Mouse (Mus musculus): ENCODE measurements around the gene Plcd4. TPM values are rescaled to one million over a fixed set of nuclear protein-coding genes. Genes with fewer than 3 reads are reported as not detected.

The Plcd4 gene
- polyA plus RNA-seq, 2 experiments, result 0.43 to 0.99 TPM

- no peak overlapping the region for H3K4me2 ChIP-seq (replicated peaks; ENCODE audit: low read depth, low read length, severe bottlenecking)
- peaks cover 41% of the 10 kb centered on the region for H3K36me3 ChIP-seq (ENCODE audit: control insufficient read depth, insufficient read depth, low read length)
- no peak overlapping the region for H3K4me3 ChIP-seq (replicated peaks; ENCODE audit: low read length)
- WGBS, result 82% methylated on average over 3 of the region's 3 CpGs
- peaks cover 8% of the 10 kb centered on the region; the same call in 1 of the 2 replicates for H3K4me1 ChIP-seq (ENCODE audit: control insufficient read depth, insufficient read depth, low read length)
- no peak for TF ChIP-seq POLR2A (IDR thresholded peaks at IDR 0.05; ENCODE audit: borderline replicate concordance, extremely low read depth, insufficient read depth, insufficient read length)
- H3K9me3 ChIP-seq (ENCODE audit: control insufficient read depth, low read length), result no peaks in the 10 kb centered on the region
- H3K27me3 ChIP-seq (ENCODE audit: control insufficient read depth, insufficient read depth, low read length), result no peaks in the 10 kb centered on the region
- no peak overlapping the region for H3K27ac ChIP-seq (replicated peaks; ENCODE audit: low read depth, low read length)
- DNase-seq (ENCODE audit: low spot score), result no peak
- no peak overlapping the region for H3K9ac ChIP-seq (ENCODE audit: low read depth, low read length, severe bottlenecking)
- no peak for ATAC-seq (ENCODE audit: low FRiP score, low read depth)
These were observed 39.9 kb downstream of the Plcd4 start for GRCm38 (mm10) chr1:74582621-74583020.

GRCm38 (mm10) chr1:74584616-74585398, 42.1 kb downstream of the Plcd4 start:
- Histone ChIP-seq H3K36me3 (ENCODE audit: control insufficient read depth, insufficient read depth, low read length) (peaks cover 22% of the 10 kb centered on the region), H3K4me1 (ENCODE audit: control insufficient read depth, insufficient read depth, low read length) (peaks cover 12% of the 10 kb centered on the region; the same call in 1 of the 2 replicates), H3K27me3 (ENCODE audit: control insufficient read depth, insufficient read depth, low read length) (no peaks in the 10 kb centered on the region), H3K9ac (ENCODE audit: low read depth, low read length, severe bottlenecking) (no peak overlapping the region), H3K27ac (replicated peaks; ENCODE audit: low read depth, low read length) (no peak overlapping the region), H3K4me3 (replicated peaks; ENCODE audit: low read length) (no peak overlapping the region), H3K4me2 (replicated peaks; ENCODE audit: low read depth, low read length, severe bottlenecking) (no peak overlapping the region), H3K9me3 (ENCODE audit: control insufficient read depth, low read length) (no peaks in the 10 kb centered on the region)
- no peak for TF ChIP-seq POLR2A (IDR thresholded peaks at IDR 0.05; ENCODE audit: borderline replicate concordance, extremely low read depth, insufficient read depth, insufficient read length)
- ATAC-seq (ENCODE audit: low FRiP score, low read depth), result no peak
- no peak for DNase-seq (ENCODE audit: low spot score)
- 92% methylated on average over 3 of the region's 3 CpGs for WGBS

- 0% methylated on average over 22 of the region's 24 CpGs for WGBS
- Histone ChIP-seq H3K27me3 (ENCODE audit: control insufficient read depth, insufficient read depth, low read length) (no peaks in the 10 kb centered on the region), H3K9me3 (ENCODE audit: control insufficient read depth, low read length) (no peaks in the 10 kb centered on the region), H3K36me3 (ENCODE audit: control insufficient read depth, insufficient read depth, low read length) (peaks cover 36% of the 10 kb centered on the region), H3K9ac (ENCODE audit: low read depth, low read length, severe bottlenecking) (peak overlapping the region; percentile 76), H3K27ac (replicated peaks; ENCODE audit: low read depth, low read length) (peak overlapping the region; percentile 82), H3K4me1 (ENCODE audit: control insufficient read depth, insufficient read depth, low read length) (peaks cover 12% of the 10 kb centered on the region; the same call in 1 of the 2 replicates), H3K4me3 (replicated peaks; ENCODE audit: low read length) (peak overlapping the region; percentile 77), H3K4me2 (replicated peaks; ENCODE audit: low read depth, low read length, severe bottlenecking) (peak overlapping the region; percentile 88)
- DNase-seq (ENCODE audit: low spot score), result no peak
- TF ChIP-seq POLR2A (IDR thresholded peaks at IDR 0.05; ENCODE audit: borderline replicate concordance, extremely low read depth, insufficient read depth, insufficient read length), result no peak
- no peak; the same call in 1 of the 2 replicates for ATAC-seq (ENCODE audit: low FRiP score, low read depth)
These were observed 44.6 kb downstream of the Plcd4 start for GRCm38 (mm10) chr1:74587233-74587772.

- H3K9me3 ChIP-seq (ENCODE audit: control insufficient read depth, low read length), result no peaks in the 10 kb centered on the region
- H3K4me3 ChIP-seq (replicated peaks; ENCODE audit: low read length), result peak within 1 kb of the TSS; percentile 77
- peak within 1 kb of the TSS; percentile 88 for H3K4me2 ChIP-seq (replicated peaks; ENCODE audit: low read depth, low read length, severe bottlenecking)
- H3K4me1 ChIP-seq (ENCODE audit: control insufficient read depth, insufficient read depth, low read length), result peaks cover 12% of the 10 kb centered on the region; the same call in 1 of the 2 replicates
- no peaks in the 10 kb centered on the region for H3K27me3 ChIP-seq (ENCODE audit: control insufficient read depth, insufficient read depth, low read length)
- 0 out of 2 replicates have a peak, but pooled peaks have one; percentile 46 for TF ChIP-seq POLR2A (IDR thresholded peaks at IDR 0.05; ENCODE audit: borderline replicate concordance, extremely low read depth, insufficient read depth, insufficient read length)
- peak within 1 kb of the TSS; percentile 82 for H3K27ac ChIP-seq (replicated peaks; ENCODE audit: low read depth, low read length)
- peaks cover 38% of the 10 kb centered on the region for H3K36me3 ChIP-seq (ENCODE audit: control insufficient read depth, insufficient read depth, low read length)
- peak; percentile 99 for DNase-seq (ENCODE audit: low spot score)
- WGBS, result under 1% methylated on average over 31 of the region's 48 CpGs
- peak; percentile 98 for ATAC-seq (ENCODE audit: low FRiP score, low read depth)
- peak within 1 kb of the TSS; percentile 76 for H3K9ac ChIP-seq (ENCODE audit: low read depth, low read length, severe bottlenecking)
These were observed 45.2 kb downstream of the Plcd4 start, which contains the start of the genes Zfp142 and Bcs1l for GRCm38 (mm10) chr1:74587773-74588445. Gene Zfp142, minus strand, starts transcription at chr1:74588246. Gene Bcs1l, plus strand, starts transcription at chr1:74588289.

- H3K4me1 ChIP-seq (ENCODE audit: control insufficient read depth, insufficient read depth, low read length), result no peaks in the 10 kb centered on the region
- no peaks in the 10 kb centered on the region for H3K9me3 ChIP-seq (ENCODE audit: control insufficient read depth, low read length)
- TF ChIP-seq POLR2A (IDR thresholded peaks at IDR 0.05; ENCODE audit: borderline replicate concordance, extremely low read depth, insufficient read depth, insufficient read length), result no peak
- H3K27ac ChIP-seq (replicated peaks; ENCODE audit: low read depth, low read length), result no peak overlapping the region
- H3K27me3 ChIP-seq (ENCODE audit: control insufficient read depth, insufficient read depth, low read length), result no peaks in the 10 kb centered on the region
- H3K4me2 ChIP-seq (replicated peaks; ENCODE audit: low read depth, low read length, severe bottlenecking), result no peak overlapping the region
- no peak overlapping the region for H3K4me3 ChIP-seq (replicated peaks; ENCODE audit: low read length)
- no peak overlapping the region for H3K9ac ChIP-seq (ENCODE audit: low read depth, low read length, severe bottlenecking)
- peaks cover 78% of the 10 kb centered on the region for H3K36me3 ChIP-seq (ENCODE audit: control insufficient read depth, insufficient read depth, low read length)
- ATAC-seq (ENCODE audit: low FRiP score, low read depth), result no peak
- WGBS, result 89% methylated on average over 8 of the region's 8 CpGs
- DNase-seq (ENCODE audit: low spot score), result no peak
These were observed 51.7 kb downstream of the Plcd4 start for GRCm38 (mm10) chr1:74594434-74594833.
